Mouse (Mus musculus) small intestine, adult 2 months (tissue): ENCODE results near the gene Hoxa3.

ENCODE experiments used
- CTCF ChIP-seq: fragments of 200-500 bp; IDR thresholded peaks from 2 replicates; pipeline ENCODE4 v1.5.1; 2012; ENCODE audit warnings: low read depth, mild to moderate bottlenecking, control low read depth, inconsistent platforms, low read length, moderate library complexity, mixed read lengths; ENCODE audit not compliant: insufficient replicate concordance, insufficient read length; ENCODE audit errors: extremely low read depth
- POLR2A ChIP-seq: fragments of 200-500 bp; IDR thresholded peaks from 2 replicates; pipeline ENCODE4 v1.6.1; 2012; ENCODE audit warnings: low read depth, mild to moderate bottlenecking, control low read depth, inconsistent platforms, low read length, moderate library complexity

- TF ChIP-seq CTCF (no peak), POLR2A (no peak)
These were observed 7.1 kb upstream of the Hoxa3 start for GRCm38 (mm10) chr6:52220003-52220864.
